Mouse (Mus musculus): ENCODE results near the gene Wdr25. TPM values are rescaled to one million over a fixed set of nuclear protein-coding genes. Genes with fewer than 3 reads are reported as not detected.

Gene Wdr25
- polyA plus RNA-seq, 1 experiment from 2014 or later: 2.7 TPM

GRCm38 (mm10) chr12:108887077-108887476 is 6.4 kb upstream of the Wdr25 start:
- H3K4me2 ChIP-seq (replicated peaks; ENCODE audit: low read depth): no peak overlapping the region
- TF ChIP-seq CTCF (IDR thresholded peaks at IDR 0.05; ENCODE audit: low read depth): no peak
- no peak overlapping the region for H3K4me3 ChIP-seq (ENCODE audit: low read depth, low read length)
- H3K27me3 ChIP-seq (replicated peaks; ENCODE audit: control insufficient read depth, insufficient read depth, low read length): no peaks in the 10 kb centered on the region
- ATAC-seq: peak; percentile 64
- no peak overlapping the region for H3K27ac ChIP-seq (ENCODE audit: low read depth, low read length)
- no peaks in the 10 kb centered on the region for H3K9me3 ChIP-seq (ENCODE audit: control insufficient read depth)
- no peak overlapping the region for H3K9ac ChIP-seq (ENCODE audit: low read depth, low read length)
- WGBS: 40% methylated on average over 4 of the region's 4 CpGs
- H3K36me3 ChIP-seq (ENCODE audit: control insufficient read depth, insufficient read depth): peaks cover 63% of the 10 kb centered on the region
- H3K4me1 ChIP-seq (replicated peaks; ENCODE audit: control insufficient read depth, insufficient read depth, low read length): no peaks in the 10 kb centered on the region

- Histone ChIP-seq H3K4me1 (replicated peaks; ENCODE audit: control insufficient read depth, insufficient read depth, low read length) (0 out of 2 replicates have a peak, but pooled peaks cover 3% of the 10 kb centered on the region), H3K9me3 (ENCODE audit: control insufficient read depth) (no peaks in the 10 kb centered on the region), H3K4me3 (ENCODE audit: low read depth, low read length) (no peak overlapping the region), H3K9ac (ENCODE audit: low read depth, low read length) (no peak overlapping the region), H3K36me3 (ENCODE audit: control insufficient read depth, insufficient read depth) (peaks cover 49% of the 10 kb centered on the region), H3K27me3 (replicated peaks; ENCODE audit: control insufficient read depth, insufficient read depth, low read length) (no peaks in the 10 kb centered on the region), H3K27ac (ENCODE audit: low read depth, low read length) (0 out of 2 replicates have a peak overlapping the region, but pooled peaks have one; percentile 21), H3K4me2 (replicated peaks; ENCODE audit: low read depth) (no peak overlapping the region)
- no peak for ATAC-seq
- WGBS: 77% methylated on average over 4 of the region's 4 CpGs
- TF ChIP-seq CTCF (IDR thresholded peaks at IDR 0.05; ENCODE audit: low read depth): no peak
These were observed 4.8 kb upstream of the Wdr25 start for GRCm38 (mm10) chr12:108888632-108889031.

- H3K4me2 ChIP-seq (replicated peaks; ENCODE audit: low read depth): peak within 1 kb of the TSS; percentile 78
- peak within 1 kb of the TSS; percentile 88 for H3K4me3 ChIP-seq (ENCODE audit: low read depth, low read length)
- H3K9me3 ChIP-seq (ENCODE audit: control insufficient read depth): no peaks in the 10 kb centered on the region
- peaks cover 3% of the 10 kb centered on the region; the same call in 1 of the 2 replicates for H3K4me1 ChIP-seq (replicated peaks; ENCODE audit: control insufficient read depth, insufficient read depth, low read length)
- H3K27me3 ChIP-seq (replicated peaks; ENCODE audit: control insufficient read depth, insufficient read depth, low read length): no peaks in the 10 kb centered on the region
- peaks cover 15% of the 10 kb centered on the region; the same call in 1 of the 2 replicates for H3K36me3 ChIP-seq (ENCODE audit: control insufficient read depth, insufficient read depth)
- H3K9ac ChIP-seq (ENCODE audit: low read depth, low read length): peak within 1 kb of the TSS; percentile 66
- WGBS: under 1% methylated on average over 58 of the region's 58 CpGs
- TF ChIP-seq CTCF (IDR thresholded peaks at IDR 0.05; ENCODE audit: low read depth): 0 out of 2 replicates have a peak, but pooled peaks have one; percentile 3
- peak; percentile 100 for ATAC-seq
- peak within 1 kb of the TSS; percentile 47; the same call in 1 of the 2 replicates for H3K27ac ChIP-seq (ENCODE audit: low read depth, low read length)
These were observed 442 bp downstream of the Wdr25 start, which contains the start of gene Wars for GRCm38 (mm10) chr12:108893715-108894431. Wars (minus strand) TSS chr12:108894174.

- peak overlapping the region; percentile 78 for H3K4me2 ChIP-seq (replicated peaks; ENCODE audit: low read depth)
- H3K27me3 ChIP-seq (replicated peaks; ENCODE audit: control insufficient read depth, insufficient read depth, low read length): no peaks in the 10 kb centered on the region
- WGBS: 3% methylated on average over 7 of the region's 7 CpGs
- TF ChIP-seq CTCF (IDR thresholded peaks at IDR 0.05; ENCODE audit: low read depth): 0 out of 2 replicates have a peak, but pooled peaks have one; percentile 1
- peaks cover 3% of the 10 kb centered on the region; the same call in 1 of the 2 replicates for H3K4me1 ChIP-seq (replicated peaks; ENCODE audit: control insufficient read depth, insufficient read depth, low read length)
- H3K4me3 ChIP-seq (ENCODE audit: low read depth, low read length): peak overlapping the region; percentile 88
- no peaks in the 10 kb centered on the region for H3K9me3 ChIP-seq (ENCODE audit: control insufficient read depth)
- no peak overlapping the region for H3K27ac ChIP-seq (ENCODE audit: low read depth, low read length)
- peak overlapping the region; percentile 66 for H3K9ac ChIP-seq (ENCODE audit: low read depth, low read length)
- ATAC-seq: no peak
- peaks cover 14% of the 10 kb centered on the region; the same call in 1 of the 2 replicates for H3K36me3 ChIP-seq (ENCODE audit: control insufficient read depth, insufficient read depth)
These were observed 993 bp downstream of the Wdr25 start for GRCm38 (mm10) chr12:108894432-108894816.

GRCm38 (mm10) chr12:108896006-108896405 is 2.6 kb downstream of the Wdr25 start:
- no peak overlapping the region for H3K27ac ChIP-seq (ENCODE audit: low read depth, low read length)
- no peak overlapping the region for H3K4me3 ChIP-seq (ENCODE audit: low read depth, low read length)
- no peak overlapping the region for H3K4me2 ChIP-seq (replicated peaks; ENCODE audit: low read depth)
- no peaks in the 10 kb centered on the region for H3K9me3 ChIP-seq (ENCODE audit: control insufficient read depth)
- TF ChIP-seq CTCF (IDR thresholded peaks at IDR 0.05; ENCODE audit: low read depth): peak; percentile 71
- 53% methylated on average over 3 of the region's 3 CpGs for WGBS
- H3K9ac ChIP-seq (ENCODE audit: low read depth, low read length): no peak overlapping the region
- no peak for ATAC-seq
- no peaks in the 10 kb centered on the region for H3K27me3 ChIP-seq (replicated peaks; ENCODE audit: control insufficient read depth, insufficient read depth, low read length)
- peaks cover 9% of the 10 kb centered on the region; the same call in 1 of the 2 replicates for H3K36me3 ChIP-seq (ENCODE audit: control insufficient read depth, insufficient read depth)
- peaks cover 3% of the 10 kb centered on the region; the same call in 1 of the 2 replicates for H3K4me1 ChIP-seq (replicated peaks; ENCODE audit: control insufficient read depth, insufficient read depth, low read length)

GRCm38 (mm10) chr12:108901346-108901745 is 7.9 kb downstream of the Wdr25 start:
- H3K4me2 ChIP-seq (replicated peaks; ENCODE audit: low read depth): no peak overlapping the region
- no peak for TF ChIP-seq CTCF (IDR thresholded peaks at IDR 0.05; ENCODE audit: low read depth)
- H3K9me3 ChIP-seq (ENCODE audit: control insufficient read depth): no peaks in the 10 kb centered on the region

More at GRCm38 (mm10) chr12:108901346-108901745, 7.9 kb downstream of the Wdr25 start:
- no peaks in the 10 kb centered on the region for H3K27me3 ChIP-seq (replicated peaks; ENCODE audit: control insufficient read depth, insufficient read depth, low read length)
- H3K27ac ChIP-seq (ENCODE audit: low read depth, low read length): no peak overlapping the region
- ATAC-seq: 0 out of 2 replicates have a peak, but pooled peaks have one; percentile 39
- WGBS: 39% methylated on average over 5 of the region's 5 CpGs
- H3K4me1 ChIP-seq (replicated peaks; ENCODE audit: control insufficient read depth, insufficient read depth, low read length): no peaks in the 10 kb centered on the region
- H3K36me3 ChIP-seq (ENCODE audit: control insufficient read depth, insufficient read depth): peaks cover 9% of the 10 kb centered on the region; the same call in 1 of the 2 replicates
- H3K9ac ChIP-seq (ENCODE audit: low read depth, low read length): no peak overlapping the region
- no peak overlapping the region for H3K4me3 ChIP-seq (ENCODE audit: low read depth, low read length)
